Mouse (Mus musculus) intestine, embryonic 14.5 days (tissue): ENCODE data around the gene Myo1e. TPM values are rescaled to one million over a fixed set of nuclear protein-coding genes. Genes with fewer than 3 reads are reported as not detected.

Experiments
- ATAC-seq: fragments of 200-750 bp; cut with Nextera tagmentation; replicated peaks from 2 replicates; pipeline ENCODE4 v1.8.0; 2017; ENCODE audit warnings: low read depth, moderate number of reproducible peaks, moderate TSS enrichment, moderate library complexity; ENCODE audit not compliant: low FRiP score, low TSS enrichment
- DNase-seq: peaks from one replicate; pipeline ENCODE4 v3.0.0-alpha.2; 2018; ENCODE audit warnings: low spot score
- H3K27ac ChIP-seq: fragments of 300-500 bp; sonication (generic); 2 replicates; pipeline ENCODE4 v1.5.1; 2014; ENCODE audit warnings: low read depth, mild to moderate bottlenecking, control low read depth
- H3K27me3 ChIP-seq: fragments of 300-500 bp; sonication (generic); replicated peaks from 2 replicates; pipeline ENCODE4 v1.6.1; 2014; ENCODE audit warnings: low read length, control low read depth; ENCODE audit not compliant: control insufficient read depth, insufficient read depth
- H3K36me3 ChIP-seq: fragments of 300-500 bp; sonication (generic); 2 replicates; pipeline ENCODE4 v1.6.1; 2014; ENCODE audit warnings: low read length, control low read depth; ENCODE audit not compliant: control insufficient read depth, insufficient read depth
- H3K4me1 ChIP-seq: fragments of 300-500 bp; sonication (generic); replicated peaks from 2 replicates; pipeline ENCODE4 v1.6.1; 2014; ENCODE audit warnings: low read length, control low read depth, mixed read lengths; ENCODE audit not compliant: control insufficient read depth, insufficient read depth
- H3K4me2 ChIP-seq: fragments of 300-500 bp; sonication (generic); 2 replicates; pipeline ENCODE4 v1.6.1; 2014; ENCODE audit warnings: low read length
- H3K4me3 ChIP-seq: fragments of 300-500 bp; sonication (generic); 2 replicates; pipeline ENCODE4 v1.5.1; 2014; ENCODE audit warnings: low read depth, low read length, control low read depth, mixed read lengths
- H3K9ac ChIP-seq: fragments of 300-500 bp; sonication (generic); 2 replicates; pipeline ENCODE4 v1.6.1; 2014; ENCODE audit warnings: mild to moderate bottlenecking, low read length
- H3K9me3 ChIP-seq: fragments of 300-500 bp; sonication (generic); 2 replicates; pipeline ENCODE4 v1.6.1; 2016; ENCODE audit warnings: low read length, control low read depth; ENCODE audit not compliant: control insufficient read depth
- WGBS: fragments of 180-500 bp; shearing (Covaris S2); extraction: QIAGEN DNeasy Blood & Tissue Kit; methylation state at CpG from one replicate; pipeline ENCODE4 v1.1.7; 2014; 5-methylcytosine and 5-hydroxymethylcytosine counted together
- polyA plus RNA-seq: library from polyadenylated mRNA; unstranded; fragments of >200 nt; fragmentation: Nextera tagmentation; extraction: Ambion mirVana; gene quantifications from 2 replicates; pipeline ENCODE4 v1.2.1, GENCODE M21; 2014

The Myo1e gene
- polyA plus RNA-seq, 1 experiment from 2014 or later = 17.0 TPM

GRCm38 (mm10) chr9:70383750-70384149 is 176.6 kb downstream of the Myo1e start:
- H3K27me3 ChIP-seq = no peaks in the 10 kb centered on the region
- 75% methylated on average over 10 of the region's 10 CpGs for WGBS
- no peak overlapping the region for H3K27ac ChIP-seq
- peaks cover 23% of the 10 kb centered on the region for H3K36me3 ChIP-seq
- no peak overlapping the region for H3K4me2 ChIP-seq
- ATAC-seq (no peak), DNase-seq (no peak)
- H3K9ac ChIP-seq = no peak overlapping the region
- H3K4me1 ChIP-seq = no peaks in the 10 kb centered on the region
- no peak overlapping the region for H3K4me3 ChIP-seq
- H3K9me3 ChIP-seq = no peaks in the 10 kb centered on the region

GRCm38 (mm10) chr9:70384494-70384893 is 177.3 kb downstream of the Myo1e start:
- Histone ChIP-seq H3K4me1 (no peaks in the 10 kb centered on the region), H3K4me3 (no peak overlapping the region), H3K27ac (no peak overlapping the region), H3K27me3 (no peaks in the 10 kb centered on the region), H3K9me3 (no peaks in the 10 kb centered on the region), H3K9ac (no peak overlapping the region), H3K36me3 (peaks cover 19% of the 10 kb centered on the region; the same call in 1 of the 2 replicates), H3K4me2 (no peak overlapping the region)
- ATAC-seq (no peak), DNase-seq (no peak)
- 96% methylated on average over 4 of the region's 4 CpGs for WGBS

- H3K27me3 ChIP-seq = no peaks in the 10 kb centered on the region
- ATAC-seq = no peak
- 70% methylated on average over 18 of the region's 18 CpGs for WGBS
- no peak overlapping the region for H3K27ac ChIP-seq
- H3K9me3 ChIP-seq = no peaks in the 10 kb centered on the region
- no peaks in the 10 kb centered on the region for H3K4me1 ChIP-seq
- H3K4me2 ChIP-seq = no peak overlapping the region
- peaks cover 19% of the 10 kb centered on the region; the same call in 1 of the 2 replicates for H3K36me3 ChIP-seq
- no peak for DNase-seq
- no peak overlapping the region for H3K9ac ChIP-seq
- no peak overlapping the region for H3K4me3 ChIP-seq
These were observed 178.0 kb downstream of the Myo1e start for GRCm38 (mm10) chr9:70384958-70385728.

- 82% methylated on average over 4 of the region's 4 CpGs for WGBS
- H3K4me2 ChIP-seq = no peak overlapping the region
- H3K4me3 ChIP-seq = no peak overlapping the region
- no peaks in the 10 kb centered on the region for H3K9me3 ChIP-seq
- H3K36me3 ChIP-seq = peaks cover 10% of the 10 kb centered on the region; the same call in 1 of the 2 replicates
- H3K27me3 ChIP-seq = no peaks in the 10 kb centered on the region
- no peak overlapping the region for H3K9ac ChIP-seq
- H3K27ac ChIP-seq = no peak overlapping the region
- no peaks in the 10 kb centered on the region for H3K4me1 ChIP-seq
- no peak for ATAC-seq
- no peak for DNase-seq
These were observed 180.4 kb downstream of the Myo1e start for GRCm38 (mm10) chr9:70387410-70388119.

GRCm38 (mm10) chr9:70389548-70389947 is 182.4 kb downstream of the Myo1e start:
- 84% methylated on average over 3 of the region's 3 CpGs for WGBS
- DNase-seq = no peak

GRCm38 (mm10) chr9:70391042-70391441 is 183.9 kb downstream of the Myo1e start:
- peaks cover 1% of the 10 kb centered on the region; the same call in 1 of the 2 replicates for H3K36me3 ChIP-seq
- H3K4me2 ChIP-seq = no peak overlapping the region
- no peaks in the 10 kb centered on the region for H3K9me3 ChIP-seq
- no peaks in the 10 kb centered on the region for H3K4me1 ChIP-seq
- no peak overlapping the region for H3K9ac ChIP-seq
- ATAC-seq (no peak), DNase-seq (no peak)
- 86% methylated on average over 5 of the region's 5 CpGs for WGBS
- no peaks in the 10 kb centered on the region for H3K27me3 ChIP-seq
- no peak overlapping the region for H3K4me3 ChIP-seq
- no peak overlapping the region for H3K27ac ChIP-seq

More at GRCm38 (mm10) chr9:70389548-70389947, 182.4 kb downstream of the Myo1e start:
- no peak overlapping the region for H3K4me3 ChIP-seq
- no peak overlapping the region for H3K27ac ChIP-seq
- H3K4me1 ChIP-seq = no peaks in the 10 kb centered on the region
- no peak for ATAC-seq
- H3K36me3 ChIP-seq = peaks cover 7% of the 10 kb centered on the region; the same call in 1 of the 2 replicates
- H3K4me2 ChIP-seq = no peak overlapping the region
- no peak overlapping the region for H3K9ac ChIP-seq
- no peaks in the 10 kb centered on the region for H3K27me3 ChIP-seq
- H3K9me3 ChIP-seq = no peaks in the 10 kb centered on the region

GRCm38 (mm10) chr9:70391660-70392562 is 184.8 kb downstream of the Myo1e start:
- no peaks in the 10 kb centered on the region for H3K9me3 ChIP-seq
- DNase-seq (no peak), ATAC-seq (no peak)
- H3K4me1 ChIP-seq = no peaks in the 10 kb centered on the region
- no peaks in the 10 kb centered on the region for H3K27me3 ChIP-seq
- WGBS = 73% methylated on average over 12 of the region's 12 CpGs
- peaks cover 10% of the 10 kb centered on the region for H3K36me3 ChIP-seq
- no peak overlapping the region for H3K4me3 ChIP-seq
- no peak overlapping the region for H3K9ac ChIP-seq
- H3K27ac ChIP-seq = no peak overlapping the region
- H3K4me2 ChIP-seq = no peak overlapping the region

- DNase-seq (peak; percentile 64), ATAC-seq (0 out of 2 replicates have a peak, but pooled peaks have one; percentile 53)
- H3K27me3 ChIP-seq = no peaks in the 10 kb centered on the region
- H3K4me2 ChIP-seq = no peak overlapping the region
- H3K9me3 ChIP-seq = no peaks in the 10 kb centered on the region
- 16% methylated on average over 6 of the region's 6 CpGs for WGBS
- no peak overlapping the region for H3K4me3 ChIP-seq
- H3K36me3 ChIP-seq = peaks cover 15% of the 10 kb centered on the region
- H3K9ac ChIP-seq = no peak overlapping the region
- no peaks in the 10 kb centered on the region for H3K4me1 ChIP-seq
- no peak overlapping the region for H3K27ac ChIP-seq
These were observed 185.4 kb downstream of the Myo1e start for GRCm38 (mm10) chr9:70392563-70392907.
